Mouse (Mus musculus): ENCODE measurements at regions not wholly inside any gene's neighbourhood (a gene's known extent, or its start where the extent isn't known, plus 50 kb on each side); places are given as distances from the start of the nearest gene placed in this dataset.

- no peak for TF ChIP-seq CTCF (IDR thresholded peaks at IDR 0.05; ENCODE audit: low read depth, low read length)
- no peak for TF ChIP-seq TAL1 (conservative IDR thresholded peaks at IDR 0.05; ENCODE audit: low read depth, low read length)
Observed at GRCm38 (mm10) chr3:41495893-41496292, 59.6 kb upstream of the Jade1 start.
